Mouse (Mus musculus): ENCODE results near the gene B3glct. TPM values are rescaled to one million over a fixed set of nuclear protein-coding genes. Genes with fewer than 3 reads are reported as not detected.

B3glct gene
- polyA plus RNA-seq, 1 experiment from 2014 or later = 11.0 TPM

Other genes with a start within 250 kb of the B3glct start
- gene Tex26, start 238.6 kb upstream of the B3glct start, polyA plus RNA-seq (2015; fragmentation: Nextera tagmentation; extraction: Ambion mirVana) = 1.4 and 1.7 TPM in 2 replicates
- gene Wdr95, start 149.6 kb upstream of the B3glct start, polyA plus RNA-seq (2015; fragmentation: Nextera tagmentation; extraction: Ambion mirVana) = 0.62 and 1.5 TPM in 2 replicates
- gene Hsph1, start 41.9 kb upstream of the B3glct start, polyA plus RNA-seq (2015; fragmentation: Nextera tagmentation; extraction: Ambion mirVana) = 55.5 and 59.0 TPM in 2 replicates

Data from embryonic facial prominence, embryonic 15.5 days (tissue).